Mouse (Mus musculus) WW6 (cell line): Measurements from ENCODE around the gene Endod1.

Source experiments
- DNase-seq: peaks from one replicate; pipeline ENCODE4 v3.0.0-alpha.2; 2013; ENCODE audit warnings: low read depth, low spot score

Endod1 gene

GRCm38 (mm10) chr9:14381353-14382055 is at the start of gene Endod1:
Endod1 (minus strand) TSS chr9:14381507.
- DNase-seq: no peak

- DNase-seq: no peak
Observed at GRCm38 (mm10) chr9:14409153-14409552, 27.8 kb upstream of the Endod1 start.

GRCm38 (mm10) chr9:14408044-14408443 is 26.7 kb upstream of the Endod1 start:
- no peak for DNase-seq

- no peak for DNase-seq
Observed at GRCm38 (mm10) chr9:14406056-14406455, 24.7 kb upstream of the Endod1 start.

- no peak for DNase-seq
Observed at GRCm38 (mm10) chr9:14402099-14402498, 20.8 kb upstream of the Endod1 start.

GRCm38 (mm10) chr9:14400392-14400791 is 19.1 kb upstream of the Endod1 start:
- DNase-seq: no peak

GRCm38 (mm10) chr9:14398946-14399345 is 17.6 kb upstream of the Endod1 start:
- no peak for DNase-seq

GRCm38 (mm10) chr9:14398084-14398483 is 16.8 kb upstream of the Endod1 start:
- no peak for DNase-seq

GRCm38 (mm10) chr9:14397449-14397819 is 16.1 kb upstream of the Endod1 start:
- DNase-seq: no peak

GRCm38 (mm10) chr9:14396819-14397448 is 15.6 kb upstream of the Endod1 start:
- DNase-seq: no peak

- no peak for DNase-seq
Observed at GRCm38 (mm10) chr9:14396096-14396495, 14.8 kb upstream of the Endod1 start.

GRCm38 (mm10) chr9:14394956-14395561 is 13.8 kb upstream of the Endod1 start:
- no peak for DNase-seq

GRCm38 (mm10) chr9:14391841-14392318 is 10.6 kb upstream of the Endod1 start:
- no peak for DNase-seq

GRCm38 (mm10) chr9:14391286-14391685 is 10.0 kb upstream of the Endod1 start:
- DNase-seq: no peak

GRCm38 (mm10) chr9:14390278-14390677 is 9.0 kb upstream of the Endod1 start:
- DNase-seq: no peak

- DNase-seq: no peak
Observed at GRCm38 (mm10) chr9:14389050-14389621, 7.8 kb upstream of the Endod1 start.

- no peak for DNase-seq
Observed at GRCm38 (mm10) chr9:14388001-14388400, 6.7 kb upstream of the Endod1 start.

- no peak for DNase-seq
Observed at GRCm38 (mm10) chr9:14386831-14387230, 5.5 kb upstream of the Endod1 start.

- no peak for DNase-seq
Observed at GRCm38 (mm10) chr9:14385665-14386064, 4.4 kb upstream of the Endod1 start.

GRCm38 (mm10) chr9:14383186-14383920 is 2.0 kb upstream of the Endod1 start:
- DNase-seq: no peak

- DNase-seq: no peak
Observed at GRCm38 (mm10) chr9:14382256-14382791, 1.0 kb upstream of the Endod1 start.
